Mouse (Mus musculus) midbrain, postnatal 0 days (tissue): ENCODE measurements around the gene Gltp. TPM values are rescaled to one million over a fixed set of nuclear protein-coding genes. Genes with fewer than 3 reads are reported as not detected.

Source experiments
- ATAC-seq: fragments of 200-750 bp; cut with Nextera tagmentation; 2 replicates; pipeline ENCODE4 v1.8.0; 2017; ENCODE audit warnings: moderate number of reproducible peaks, mild to moderate bottlenecking, moderate TSS enrichment, moderate library complexity; ENCODE audit not compliant: low FRiP score
- DNase-seq: peaks from one replicate; pipeline ENCODE4 v3.0.0-alpha.2; 2015; ENCODE audit warnings: low spot score
- H3K27ac ChIP-seq: fragments of 300-500 bp; sonication (generic); 2 replicates; pipeline ENCODE4 v1.5.1; 2014; ENCODE audit warnings: low read depth, mild to moderate bottlenecking, low read length, mixed read lengths
- H3K27me3 ChIP-seq: fragments of 300-500 bp; sonication (generic); 2 replicates; pipeline ENCODE4 v1.6.1; 2014; ENCODE audit warnings: low read length, control low read depth, mixed read lengths; ENCODE audit not compliant: insufficient read depth
- H3K36me3 ChIP-seq: fragments of 300-500 bp; sonication (generic); 2 replicates; pipeline ENCODE4 v1.6.1; 2014; ENCODE audit warnings: low read length, control low read depth, mixed read lengths; ENCODE audit not compliant: insufficient read depth
- H3K4me1 ChIP-seq: fragments of 300-500 bp; sonication (generic); 2 replicates; pipeline ENCODE4 v1.6.1; 2014; ENCODE audit warnings: mild to moderate bottlenecking, control low read depth, antibody characterized with exemption, low read length, mixed read lengths; ENCODE audit not compliant: insufficient read depth
- H3K4me2 ChIP-seq: fragments of 300-500 bp; sonication (generic); 2 replicates; pipeline ENCODE4 v1.6.1; 2014; ENCODE audit warnings: low read depth, mild to moderate bottlenecking, low read length, mixed read lengths; ENCODE audit not compliant: poor library complexity, severe bottlenecking
- H3K4me3 ChIP-seq: fragments of 300-500 bp; sonication (generic); 2 replicates; pipeline ENCODE4 v1.5.1; 2014; ENCODE audit warnings: low read depth, mild to moderate bottlenecking, low read length, moderate library complexity
- H3K9ac ChIP-seq: fragments of 300-500 bp; sonication (generic); replicated peaks from 2 replicates; pipeline ENCODE4 v1.6.1; 2014; ENCODE audit warnings: mild to moderate bottlenecking, low read length, moderate library complexity, mixed read lengths; ENCODE audit not compliant: poor library complexity, severe bottlenecking
- H3K9me3 ChIP-seq: fragments of 300-500 bp; sonication (generic); 2 replicates; pipeline ENCODE4 v1.6.1; 2016; ENCODE audit warnings: low read length, control low read depth
- CTCF ChIP-seq: IDR thresholded peaks from 2 replicates; pipeline ENCODE4 v1.5.1; 2016; ENCODE audit warnings: antibody characterized with exemption, mild to moderate bottlenecking
- WGBS: fragments of 180-500 bp; shearing (Covaris S2); extraction: QIAGEN DNeasy Blood & Tissue Kit; methylation state at CpG from one replicate; pipeline ENCODE4 v1.1.7; 2014; 5-methylcytosine and 5-hydroxymethylcytosine counted together
- polyA plus RNA-seq: library from polyadenylated mRNA; unstranded; fragments of >200 nt; fragmentation: Nextera tagmentation; extraction: Ambion mirVana; gene quantifications from 2 replicates; pipeline ENCODE4 v1.2.1, GENCODE M21; 2015
- total RNA-seq: library from RNA; depleted of rRNA; stranded (reverse); fragments of >200 nt; gene quantifications from 2 replicates; pipeline ENCODE4 v1.2.3, GENCODE M21; 2014; rRNA removed

Gene Gltp
- 27.0 and 42.1 TPM in 2 replicates for total RNA-seq
- polyA plus RNA-seq: 32.6 and 35.3 TPM in 2 replicates

DNA sequence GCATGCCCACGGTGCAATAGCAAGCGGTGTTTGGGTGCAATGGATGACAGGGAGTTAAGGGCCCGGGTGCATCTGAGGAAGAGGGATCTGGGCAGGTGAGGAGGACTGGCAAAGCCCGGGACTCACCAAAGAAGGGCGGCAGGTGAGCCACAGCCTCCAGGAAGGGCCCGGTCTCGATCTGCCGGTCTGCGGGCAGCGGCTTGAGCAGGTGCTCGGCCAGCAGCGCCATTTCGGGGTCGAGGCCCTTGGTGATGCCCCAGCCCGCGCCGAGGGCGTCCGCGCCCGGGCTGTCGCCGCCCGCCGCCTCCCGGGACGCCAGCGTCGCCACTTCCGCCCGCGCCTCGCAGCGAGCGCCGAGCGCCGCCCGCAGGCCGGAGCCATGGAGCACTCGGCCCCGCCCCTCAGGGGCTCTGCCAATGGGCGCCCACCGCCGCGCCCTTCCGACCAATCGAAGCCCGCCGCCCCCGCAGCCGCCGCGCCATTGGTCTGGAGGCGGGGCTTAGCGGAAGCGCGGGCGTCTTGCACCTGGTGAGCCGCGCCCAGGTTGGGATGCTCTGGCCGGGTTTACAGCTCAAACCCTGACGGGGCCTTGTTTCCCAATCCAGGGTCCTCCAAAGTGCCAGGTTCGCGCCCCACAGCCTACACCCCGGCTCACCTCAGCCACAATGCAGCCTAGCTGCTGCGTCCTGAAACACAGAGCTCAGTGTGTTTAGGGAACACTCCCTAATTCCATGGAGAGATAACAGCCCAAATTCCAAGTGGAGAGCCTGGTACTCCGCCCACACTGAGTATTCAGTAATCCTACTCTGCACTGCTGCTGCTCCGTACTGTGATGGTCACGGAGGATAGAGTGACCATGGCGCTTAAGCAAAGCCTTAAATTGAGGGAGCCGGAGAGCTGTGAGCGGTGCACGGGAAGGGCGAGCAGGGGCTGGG is at the start of gene Gltp:
TSS of gene Gltp (minus strand) at position 352 of the 935 bp plus-strand sequence.
- peak within 1 kb of the TSS; percentile 85 for H3K4me2 ChIP-seq
- TF ChIP-seq CTCF: peak; percentile 52
- ATAC-seq (peak; percentile 97), DNase-seq (peak; percentile 96)
- 3% methylated on average over 69 of the region's 75 CpGs for WGBS
- H3K36me3 ChIP-seq: no peaks in the 10 kb centered on the region
- H3K27ac ChIP-seq: peak within 1 kb of the TSS; percentile 18; the same call in 1 of the 2 replicates
- peak within 1 kb of the TSS; percentile 80 for H3K4me3 ChIP-seq
- H3K4me1 ChIP-seq: peaks cover 11% of the 10 kb centered on the region; the same call in 1 of the 2 replicates
- H3K27me3 ChIP-seq: no peaks in the 10 kb centered on the region
- no peaks in the 10 kb centered on the region for H3K9me3 ChIP-seq
- peak within 1 kb of the TSS; percentile 86 for H3K9ac ChIP-seq

- WGBS: 89% methylated on average over 12 of the region's 12 CpGs
Observed at GRCm38 (mm10) chr5:114738707-114739241, 48.0 kb upstream of the Gltp start.

DNA sequence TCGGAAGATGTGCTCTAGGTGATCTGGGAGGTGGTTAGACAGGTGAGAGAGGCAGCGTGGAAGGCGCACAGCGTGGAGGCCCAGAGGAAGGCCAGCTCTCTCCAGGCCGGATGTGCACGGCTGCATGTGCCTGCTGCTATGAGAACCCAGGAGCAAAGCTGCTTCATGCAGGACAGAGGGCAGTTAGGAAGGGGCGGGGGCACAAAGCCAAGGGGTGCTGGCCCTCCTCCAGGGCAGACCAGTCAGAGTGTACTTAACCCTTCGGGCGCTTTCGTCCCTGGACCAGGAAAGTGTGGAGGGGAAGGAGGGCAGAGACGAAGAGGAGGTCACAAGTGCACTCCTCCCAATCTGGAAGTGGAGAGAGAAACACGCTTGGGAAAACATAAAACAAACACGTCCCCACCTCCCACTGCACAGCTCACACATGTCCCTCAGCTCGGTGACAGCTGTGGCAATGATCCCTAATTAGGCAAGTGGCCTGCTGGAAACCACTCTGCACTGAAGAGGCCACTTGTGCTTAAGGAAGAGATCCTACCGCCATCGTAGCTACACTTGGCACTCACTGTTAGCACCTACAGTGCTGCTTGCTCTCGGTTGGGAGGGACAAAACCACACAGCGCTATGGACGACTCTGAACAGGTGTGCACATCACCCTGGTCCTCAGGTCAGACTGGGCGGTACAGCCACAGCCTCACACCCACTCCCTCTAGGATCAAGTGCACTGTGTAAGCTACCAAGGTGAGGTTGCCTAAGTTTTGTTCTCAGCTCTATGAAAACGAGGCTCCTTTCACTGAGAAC is 46.5 kb upstream of the Gltp start:
- Histone ChIP-seq H3K4me3 (no peak overlapping the region), H3K27me3 (no peaks in the 10 kb centered on the region), H3K4me1 (no peaks in the 10 kb centered on the region), H3K9ac (no peak overlapping the region), H3K27ac (no peak overlapping the region), H3K9me3 (no peaks in the 10 kb centered on the region), H3K36me3 (peaks cover 77% of the 10 kb centered on the region), H3K4me2 (no peak overlapping the region)
- no peak for ATAC-seq
- DNase-seq: peak; percentile 40
- 84% methylated on average over 21 of the region's 21 CpGs for WGBS
- TF ChIP-seq CTCF: no peak

More at GRCm38 (mm10) chr5:114738707-114739241, 48.0 kb upstream of the Gltp start:
- H3K9ac ChIP-seq: no peak overlapping the region
- no peak overlapping the region for H3K27ac ChIP-seq
- no peak overlapping the region for H3K4me2 ChIP-seq
- ATAC-seq: no peak
- H3K4me1 ChIP-seq: no peaks in the 10 kb centered on the region
- H3K27me3 ChIP-seq: no peaks in the 10 kb centered on the region
- no peaks in the 10 kb centered on the region for H3K9me3 ChIP-seq
- H3K36me3 ChIP-seq: peaks cover 78% of the 10 kb centered on the region
- DNase-seq: peak; percentile 21
- TF ChIP-seq CTCF: no peak
- H3K4me3 ChIP-seq: no peak overlapping the region

DNA sequence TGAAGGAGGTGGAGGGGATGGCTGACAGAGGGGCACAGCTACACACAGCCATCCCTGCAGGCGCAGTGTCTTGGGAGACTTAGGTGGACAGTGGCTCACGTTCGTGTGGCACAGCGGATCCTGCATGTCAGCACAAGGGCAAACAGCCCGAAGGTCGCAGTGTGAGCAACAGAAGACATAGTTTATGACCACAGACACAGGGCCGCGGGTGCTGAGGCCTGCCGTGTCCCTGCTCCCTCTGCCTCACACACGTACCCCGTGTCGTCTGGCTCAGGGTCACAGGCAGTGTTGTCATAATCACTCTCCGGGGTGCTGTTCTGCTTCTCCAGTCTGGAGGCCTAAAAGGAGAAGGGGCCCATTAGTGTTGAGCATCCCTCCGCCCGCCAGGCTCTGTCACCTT is 42.8 kb upstream of the Gltp start:
- no peak overlapping the region for H3K27ac ChIP-seq
- no peaks in the 10 kb centered on the region for H3K9me3 ChIP-seq
- H3K4me2 ChIP-seq: no peak overlapping the region
- H3K9ac ChIP-seq: no peak overlapping the region
- H3K4me3 ChIP-seq: no peak overlapping the region
- ATAC-seq (no peak), DNase-seq (no peak)
- 94% methylated on average over 15 of the region's 15 CpGs for WGBS
- peaks cover 80% of the 10 kb centered on the region for H3K36me3 ChIP-seq
- TF ChIP-seq CTCF: no peak
- H3K27me3 ChIP-seq: no peaks in the 10 kb centered on the region
- H3K4me1 ChIP-seq: no peaks in the 10 kb centered on the region

- H3K36me3 ChIP-seq: peaks cover 74% of the 10 kb centered on the region
- ATAC-seq (no peak), DNase-seq (no peak)
- H3K9ac ChIP-seq: no peak overlapping the region
- H3K9me3 ChIP-seq: no peaks in the 10 kb centered on the region
- 95% methylated on average over 15 of the region's 15 CpGs for WGBS
- H3K4me3 ChIP-seq: no peak overlapping the region
- no peaks in the 10 kb centered on the region for H3K27me3 ChIP-seq
- TF ChIP-seq CTCF: no peak
- H3K4me1 ChIP-seq: no peaks in the 10 kb centered on the region
- H3K27ac ChIP-seq: no peak overlapping the region
- H3K4me2 ChIP-seq: no peak overlapping the region
Observed at GRCm38 (mm10) chr5:114731969-114732368, 41.2 kb upstream of the Gltp start.
